Mouse (Mus musculus): ENCODE measurements around the gene Ipo11. TPM values are rescaled to one million over a fixed set of nuclear protein-coding genes. Genes with fewer than 3 reads are reported as not detected.

Ipo11 gene
- total and polyA plus RNA-seq, 2 experiments from 2014 or later = 30.4 to 35.1 TPM

GRCm38 (mm10) chr13:106954880-106955279 lies 18.1 kb upstream of the Ipo11 start:
- peaks cover 64% of the 10 kb centered on the region for H3K36me3 ChIP-seq (replicated peaks; ENCODE audit: control insufficient read depth, insufficient read depth, low read length)
- TF ChIP-seq EP300 (IDR thresholded peaks at IDR 0.05; ENCODE audit: low read depth) = no peak
- no peak for TF ChIP-seq CTCF (IDR thresholded peaks at IDR 0.05; ENCODE audit: low read depth)
- no peak overlapping the region for H3K4me2 ChIP-seq (ENCODE audit: low read depth, low read length)
- WGBS = 50% methylated on average over 3 of the region's 3 CpGs
- H3K4me3 ChIP-seq (ENCODE audit: low read depth, low read length) = no peak overlapping the region
- H3K27me3 ChIP-seq (ENCODE audit: control insufficient read depth, insufficient read depth, low read length) = no peaks in the 10 kb centered on the region
- DNase-seq (ENCODE audit: low spot score) = peak; percentile 30
- no peaks in the 10 kb centered on the region for H3K4me1 ChIP-seq (ENCODE audit: control insufficient read depth, insufficient read depth)
- H3K27ac ChIP-seq (ENCODE audit: low read depth) = peak overlapping the region; percentile 82
- peak; percentile 67 for ATAC-seq (ENCODE audit: insufficient read depth, low read depth)
- no peaks in the 10 kb centered on the region for H3K9me3 ChIP-seq (replicated peaks; ENCODE audit: control insufficient read depth, low read length)
- H3K9ac ChIP-seq (replicated peaks; ENCODE audit: low read depth, low read length) = no peak overlapping the region; the same call in 1 of the 2 replicates

- Histone ChIP-seq H3K9me3 (replicated peaks; ENCODE audit: control insufficient read depth, low read length) (no peaks in the 10 kb centered on the region), H3K27me3 (ENCODE audit: control insufficient read depth, insufficient read depth, low read length) (no peaks in the 10 kb centered on the region), H3K27ac (ENCODE audit: low read depth) (no peak overlapping the region), H3K4me2 (ENCODE audit: low read depth, low read length) (peak overlapping the region; percentile 73), H3K9ac (replicated peaks; ENCODE audit: low read depth, low read length) (peak overlapping the region; percentile 85), H3K4me3 (ENCODE audit: low read depth, low read length) (peak overlapping the region; percentile 97), H3K4me1 (ENCODE audit: control insufficient read depth, insufficient read depth) (peaks cover 12% of the 10 kb centered on the region), H3K36me3 (replicated peaks; ENCODE audit: control insufficient read depth, insufficient read depth, low read length) (peaks cover 28% of the 10 kb centered on the region)
- DNase-seq (ENCODE audit: low spot score) (no peak), ATAC-seq (ENCODE audit: insufficient read depth, low read depth) (no peak)
- WGBS = 2% methylated on average over 6 of the region's 6 CpGs
- TF ChIP-seq EP300 (IDR thresholded peaks at IDR 0.05; ENCODE audit: low read depth) (no peak), CTCF (IDR thresholded peaks at IDR 0.05; ENCODE audit: low read depth) (no peak)
Observed at GRCm38 (mm10) chr13:106947583-106947982, 10.8 kb upstream of the Ipo11 start.

GRCm38 (mm10) chr13:106946594-106947540 lies 10.1 kb upstream of the Ipo11 start, which contains the start of gene Dimt1:
Dimt1 (plus strand) TSS chr13:106947127.
- H3K27ac ChIP-seq (ENCODE audit: low read depth) = peak within 1 kb of the TSS; percentile 89
- H3K27me3 ChIP-seq (ENCODE audit: control insufficient read depth, insufficient read depth, low read length) = no peaks in the 10 kb centered on the region
- peak within 1 kb of the TSS; percentile 73 for H3K4me2 ChIP-seq (ENCODE audit: low read depth, low read length)
- H3K4me1 ChIP-seq (ENCODE audit: control insufficient read depth, insufficient read depth) = peaks cover 12% of the 10 kb centered on the region
- peaks cover 21% of the 10 kb centered on the region for H3K36me3 ChIP-seq (replicated peaks; ENCODE audit: control insufficient read depth, insufficient read depth, low read length)
- no peak for TF ChIP-seq EP300 (IDR thresholded peaks at IDR 0.05; ENCODE audit: low read depth)
- no peak for TF ChIP-seq CTCF (IDR thresholded peaks at IDR 0.05; ENCODE audit: low read depth)
- H3K4me3 ChIP-seq (ENCODE audit: low read depth, low read length) = peak within 1 kb of the TSS; percentile 97
- peak; percentile 98 for ATAC-seq (ENCODE audit: insufficient read depth, low read depth)
- peak within 1 kb of the TSS; percentile 85 for H3K9ac ChIP-seq (replicated peaks; ENCODE audit: low read depth, low read length)
- H3K9me3 ChIP-seq (replicated peaks; ENCODE audit: control insufficient read depth, low read length) = no peaks in the 10 kb centered on the region
- 0% methylated on average over 68 of the region's 68 CpGs for WGBS
- DNase-seq (ENCODE audit: low spot score) = peak; percentile 94

- TF ChIP-seq CTCF (IDR thresholded peaks at IDR 0.05; ENCODE audit: low read depth) (no peak), EP300 (IDR thresholded peaks at IDR 0.05; ENCODE audit: low read depth) (no peak)
- H3K4me3 ChIP-seq (ENCODE audit: low read depth, low read length) = no peak overlapping the region
- WGBS = 74% methylated on average over 9 of the region's 9 CpGs
- H3K4me1 ChIP-seq (ENCODE audit: control insufficient read depth, insufficient read depth) = peaks cover 12% of the 10 kb centered on the region
- H3K9ac ChIP-seq (replicated peaks; ENCODE audit: low read depth, low read length) = no peak overlapping the region
- H3K36me3 ChIP-seq (replicated peaks; ENCODE audit: control insufficient read depth, insufficient read depth, low read length) = peaks cover 13% of the 10 kb centered on the region
- no peaks in the 10 kb centered on the region for H3K27me3 ChIP-seq (ENCODE audit: control insufficient read depth, insufficient read depth, low read length)
- ATAC-seq (ENCODE audit: insufficient read depth, low read depth) = no peak
- H3K9me3 ChIP-seq (replicated peaks; ENCODE audit: control insufficient read depth, low read length) = no peaks in the 10 kb centered on the region
- no peak overlapping the region for H3K27ac ChIP-seq (ENCODE audit: low read depth)
- no peak overlapping the region for H3K4me2 ChIP-seq (ENCODE audit: low read depth, low read length)
- no peak for DNase-seq (ENCODE audit: low spot score)
Observed at GRCm38 (mm10) chr13:106945518-106945917, 8.8 kb upstream of the Ipo11 start.

GRCm38 (mm10) chr13:106942721-106943120 lies 6.0 kb upstream of the Ipo11 start:
- no peaks in the 10 kb centered on the region for H3K9me3 ChIP-seq (replicated peaks; ENCODE audit: control insufficient read depth, low read length)
- TF ChIP-seq EP300 (IDR thresholded peaks at IDR 0.05; ENCODE audit: low read depth) = no peak
- no peak for TF ChIP-seq CTCF (IDR thresholded peaks at IDR 0.05; ENCODE audit: low read depth)
- ATAC-seq (ENCODE audit: insufficient read depth, low read depth) (no peak), DNase-seq (ENCODE audit: low spot score) (no peak)
- no peak overlapping the region for H3K4me2 ChIP-seq (ENCODE audit: low read depth, low read length)
- H3K9ac ChIP-seq (replicated peaks; ENCODE audit: low read depth, low read length) = no peak overlapping the region
- peaks cover 2% of the 10 kb centered on the region for H3K4me1 ChIP-seq (ENCODE audit: control insufficient read depth, insufficient read depth)
- no peak overlapping the region for H3K4me3 ChIP-seq (ENCODE audit: low read depth, low read length)
- 80% methylated on average over 1 of the region's 1 CpGs for WGBS
- no peaks in the 10 kb centered on the region for H3K36me3 ChIP-seq (replicated peaks; ENCODE audit: control insufficient read depth, insufficient read depth, low read length)
- H3K27ac ChIP-seq (ENCODE audit: low read depth) = no peak overlapping the region
- no peaks in the 10 kb centered on the region for H3K27me3 ChIP-seq (ENCODE audit: control insufficient read depth, insufficient read depth, low read length)
